Mouse (Mus musculus): ENCODE data around the gene Zmynd15. TPM values are rescaled to one million over a fixed set of nuclear protein-coding genes. Genes with fewer than 3 reads are reported as not detected.

Gene Zmynd15
- polyA plus RNA-seq, 1 experiment from 2014 or later: 0.73 TPM

GRCm38 (mm10) chr11:70433951-70434350 is 25.3 kb upstream of the Zmynd15 start:
- Histone ChIP-seq H3K9me3 (no peaks in the 10 kb centered on the region), H3K4me1 (peaks cover 20% of the 10 kb centered on the region), H3K36me3 (peaks cover 30% of the 10 kb centered on the region), H3K4me3 (peak overlapping the region; percentile 80), H3K27me3 (ENCODE audit: insufficient read depth, poor library complexity, severe bottlenecking) (peaks cover 10% of the 10 kb centered on the region; the same call in 1 of the 2 replicates), H3K27ac (no peak overlapping the region)
- 93% methylated on average over 3 of the region's 3 CpGs for WGBS
- no peak for DNase-seq (ENCODE audit: low spot score)

- Histone ChIP-seq H3K36me3 (peaks cover 45% of the 10 kb centered on the region), H3K9me3 (no peaks in the 10 kb centered on the region), H3K4me1 (peaks cover 20% of the 10 kb centered on the region), H3K4me3 (peak overlapping the region; percentile 12; the same call in 1 of the 2 replicates), H3K27ac (no peak overlapping the region), H3K27me3 (ENCODE audit: insufficient read depth, poor library complexity, severe bottlenecking) (peaks cover 10% of the 10 kb centered on the region; the same call in 1 of the 2 replicates)
- no peak for DNase-seq (ENCODE audit: low spot score)
- 56% methylated on average over 5 of the region's 5 CpGs for WGBS
Measured at GRCm38 (mm10) chr11:70435476-70435875, 23.8 kb upstream of the Zmynd15 start.

GRCm38 (mm10) chr11:70437426-70437825 is 21.8 kb upstream of the Zmynd15 start:
- Histone ChIP-seq H3K27ac (no peak overlapping the region), H3K9me3 (no peaks in the 10 kb centered on the region), H3K36me3 (peaks cover 51% of the 10 kb centered on the region), H3K27me3 (ENCODE audit: insufficient read depth, poor library complexity, severe bottlenecking) (peaks cover 10% of the 10 kb centered on the region; the same call in 1 of the 2 replicates), H3K4me3 (no peak overlapping the region), H3K4me1 (peaks cover 16% of the 10 kb centered on the region)
- no peak for DNase-seq (ENCODE audit: low spot score)
- 69% methylated on average over 6 of the region's 6 CpGs for WGBS

DNA sequence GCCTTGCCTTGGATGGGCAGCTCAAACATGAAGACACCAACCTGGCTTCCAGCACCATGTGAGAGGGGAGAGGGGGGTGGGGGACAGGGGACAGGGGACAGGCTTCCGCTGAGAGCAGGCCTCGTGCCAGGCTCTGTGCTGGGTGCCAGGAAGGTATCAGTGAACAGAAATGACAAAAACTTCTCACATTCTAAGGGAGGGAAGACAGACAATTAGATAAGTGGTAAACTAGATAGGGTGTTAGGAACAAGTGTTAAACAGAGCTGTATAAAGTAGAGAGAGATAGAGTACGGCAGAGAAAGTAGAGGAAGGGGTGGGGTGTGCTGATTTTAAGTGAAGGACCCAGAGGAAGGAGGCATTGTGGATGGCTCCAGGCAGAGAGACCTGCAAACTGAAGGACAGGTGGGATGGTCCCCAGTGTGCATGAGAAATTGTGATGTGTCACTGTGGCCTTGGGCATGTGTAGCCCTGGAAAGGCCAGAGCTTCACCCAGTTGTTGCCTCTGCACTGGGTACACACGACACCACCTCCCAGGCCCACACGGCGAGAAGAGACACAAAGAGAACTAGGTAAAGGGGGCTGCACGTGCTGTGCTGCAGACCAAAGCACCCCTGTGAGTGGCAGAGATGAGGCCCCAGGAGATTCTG is 20.4 kb upstream of the Zmynd15 start:
- Histone ChIP-seq H3K9me3 (no peaks in the 10 kb centered on the region), H3K27ac (no peak overlapping the region), H3K27me3 (ENCODE audit: insufficient read depth, poor library complexity, severe bottlenecking) (peaks cover 7% of the 10 kb centered on the region; the same call in 1 of the 2 replicates), H3K36me3 (peaks cover 51% of the 10 kb centered on the region), H3K4me3 (no peak overlapping the region), H3K4me1 (peaks cover 6% of the 10 kb centered on the region; the same call in 1 of the 2 replicates)
- WGBS: 77% methylated on average over 7 of the region's 7 CpGs
- DNase-seq (ENCODE audit: low spot score): no peak

- H3K9me3 ChIP-seq: no peaks in the 10 kb centered on the region
- DNase-seq (ENCODE audit: low spot score): no peak
- 94% methylated on average over 4 of the region's 4 CpGs for WGBS
- H3K36me3 ChIP-seq: peaks cover 51% of the 10 kb centered on the region
- H3K27ac ChIP-seq: no peak overlapping the region
- no peaks in the 10 kb centered on the region for H3K4me1 ChIP-seq
- H3K4me3 ChIP-seq: no peak overlapping the region
- no peaks in the 10 kb centered on the region for H3K27me3 ChIP-seq (ENCODE audit: insufficient read depth, poor library complexity, severe bottlenecking)
Measured at GRCm38 (mm10) chr11:70440637-70441036, 18.6 kb upstream of the Zmynd15 start.

DNA sequence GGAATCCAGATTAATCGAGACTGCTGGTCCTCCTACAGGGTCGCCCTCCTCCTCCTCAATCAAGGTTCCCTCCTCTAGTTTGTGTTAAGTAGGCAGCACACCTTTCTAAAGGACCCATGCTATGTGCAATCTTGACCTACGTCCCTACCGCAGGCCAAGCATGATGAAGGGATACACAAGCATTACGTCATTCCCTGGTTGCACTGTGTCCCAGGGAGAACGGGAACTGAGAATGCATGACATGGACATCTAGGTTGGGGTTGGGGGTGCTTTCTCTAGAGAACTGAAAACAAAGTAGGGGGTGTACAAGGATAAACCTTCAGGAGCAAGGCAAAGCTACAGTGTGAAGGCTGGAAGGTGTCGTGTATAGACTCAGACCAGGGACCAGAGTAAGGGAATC is 17.4 kb upstream of the Zmynd15 start:
- no peak for DNase-seq (ENCODE audit: low spot score)
- H3K4me1 ChIP-seq: peaks cover 5% of the 10 kb centered on the region; the same call in 1 of the 2 replicates
- no peaks in the 10 kb centered on the region for H3K27me3 ChIP-seq (ENCODE audit: insufficient read depth, poor library complexity, severe bottlenecking)
- H3K27ac ChIP-seq: no peak overlapping the region
- H3K36me3 ChIP-seq: peaks cover 41% of the 10 kb centered on the region
- no peaks in the 10 kb centered on the region for H3K9me3 ChIP-seq
- WGBS: 85% methylated on average over 7 of the region's 7 CpGs
- H3K4me3 ChIP-seq: no peak overlapping the region

DNA sequence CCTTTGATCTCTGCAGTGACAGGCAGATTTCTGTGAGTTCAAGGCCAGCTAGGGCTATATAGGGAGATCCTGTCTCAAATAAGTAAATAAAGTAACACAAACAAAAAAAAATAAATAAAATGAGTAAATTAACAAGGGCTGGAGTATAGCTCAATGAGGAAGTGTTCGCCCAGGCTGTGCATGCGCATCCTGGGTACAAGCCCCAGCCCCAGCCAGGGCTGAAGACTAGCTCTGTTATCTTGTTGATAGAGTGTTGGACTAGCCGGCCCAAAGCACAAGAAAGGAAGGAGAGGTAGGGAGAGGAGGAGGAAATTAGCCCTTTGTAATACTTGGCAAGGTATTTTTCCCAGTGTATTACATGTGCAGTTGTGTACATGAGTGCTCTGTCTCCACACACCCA is 15.3 kb upstream of the Zmynd15 start:
- 73% methylated on average over 3 of the region's 3 CpGs for WGBS

DNA sequence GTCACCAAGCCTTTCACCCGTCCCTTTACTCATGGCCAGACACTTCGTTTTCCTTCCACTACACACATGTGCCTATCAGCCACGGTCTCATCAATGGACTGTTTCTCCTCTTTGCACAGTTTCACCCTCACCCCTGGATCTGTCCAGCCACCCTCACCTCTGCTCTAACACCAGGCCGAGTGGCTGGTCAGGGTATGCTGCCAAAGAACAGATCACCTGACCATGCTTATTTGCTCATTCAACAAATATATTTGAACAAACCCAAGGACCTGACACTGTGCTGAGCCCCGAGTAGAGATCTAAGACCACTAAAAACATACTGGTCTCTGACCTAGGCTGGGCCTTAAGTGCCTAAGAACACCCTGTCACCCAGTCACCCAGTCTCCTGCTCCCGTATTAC is 14.6 kb upstream of the Zmynd15 start:
- DNase-seq (ENCODE audit: low spot score): no peak
- WGBS: 74% methylated on average over 6 of the region's 6 CpGs
- Histone ChIP-seq H3K27ac (no peak overlapping the region), H3K4me1 (peaks cover 5% of the 10 kb centered on the region; the same call in 1 of the 2 replicates), H3K36me3 (peaks cover 15% of the 10 kb centered on the region), H3K9me3 (no peaks in the 10 kb centered on the region), H3K4me3 (no peak overlapping the region), H3K27me3 (ENCODE audit: insufficient read depth, poor library complexity, severe bottlenecking) (no peaks in the 10 kb centered on the region)

More for the DNA sequence above, 15.3 kb upstream of the Zmynd15 start:
- Histone ChIP-seq H3K36me3 (peaks cover 22% of the 10 kb centered on the region), H3K27ac (no peak overlapping the region), H3K9me3 (no peaks in the 10 kb centered on the region), H3K27me3 (ENCODE audit: insufficient read depth, poor library complexity, severe bottlenecking) (no peaks in the 10 kb centered on the region), H3K4me1 (peaks cover 5% of the 10 kb centered on the region; the same call in 1 of the 2 replicates), H3K4me3 (no peak overlapping the region)
- DNase-seq (ENCODE audit: low spot score): no peak

GRCm38 (mm10) chr11:70446756-70447155 is 12.5 kb upstream of the Zmynd15 start:
- DNase-seq (ENCODE audit: low spot score): no peak
- Histone ChIP-seq H3K27me3 (ENCODE audit: insufficient read depth, poor library complexity, severe bottlenecking) (no peaks in the 10 kb centered on the region), H3K4me1 (peaks cover 11% of the 10 kb centered on the region), H3K9me3 (no peaks in the 10 kb centered on the region), H3K36me3 (no peaks in the 10 kb centered on the region), H3K4me3 (no peak overlapping the region), H3K27ac (no peak overlapping the region)
- WGBS: 30% methylated on average over 3 of the region's 3 CpGs

DNA sequence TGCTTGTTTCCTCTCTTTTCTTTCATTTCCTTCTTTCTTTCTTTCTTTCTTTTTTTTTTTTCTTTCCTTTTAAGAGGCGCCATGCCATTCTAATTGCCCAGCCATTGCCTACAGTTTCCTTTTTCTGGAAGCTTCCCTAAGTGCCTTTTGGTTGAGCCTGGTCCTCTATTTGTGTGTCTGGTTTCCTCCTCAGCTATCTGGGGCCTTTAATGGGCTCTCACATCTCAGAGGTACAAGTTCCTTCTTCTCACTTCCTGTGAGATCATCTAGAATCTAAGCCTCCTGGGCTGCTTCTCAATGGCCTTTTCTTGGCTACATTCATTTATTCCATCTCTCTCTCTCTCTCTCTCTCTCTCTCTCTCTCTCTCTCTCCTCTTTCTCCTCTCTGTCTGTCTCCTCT is 11.9 kb upstream of the Zmynd15 start:
- Histone ChIP-seq H3K4me3 (no peak overlapping the region), H3K27me3 (ENCODE audit: insufficient read depth, poor library complexity, severe bottlenecking) (no peaks in the 10 kb centered on the region), H3K36me3 (no peaks in the 10 kb centered on the region), H3K4me1 (peaks cover 14% of the 10 kb centered on the region), H3K9me3 (no peaks in the 10 kb centered on the region), H3K27ac (no peak overlapping the region)
- WGBS: 86% methylated on average over 1 of the region's 1 CpGs
- no peak for DNase-seq (ENCODE audit: low spot score)

DNA sequence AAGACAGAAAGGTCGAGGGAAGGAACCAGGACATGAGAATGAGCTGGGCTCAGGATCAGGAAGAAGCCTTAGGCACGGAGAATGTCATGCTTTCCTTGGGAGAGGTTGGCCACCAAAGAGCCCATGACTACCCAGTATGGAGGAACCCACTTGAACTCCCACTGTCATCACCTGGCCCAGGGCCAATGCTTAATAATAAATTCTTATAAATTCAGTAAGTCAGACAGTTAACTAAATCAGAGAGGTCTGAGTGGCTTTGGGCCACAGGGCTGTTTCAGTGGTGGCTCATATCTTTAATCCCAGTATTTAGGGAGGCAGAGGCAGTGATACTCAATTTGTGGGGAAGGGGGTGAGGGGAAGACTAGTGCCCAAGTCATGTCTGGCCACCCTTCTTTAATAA is 8.3 kb upstream of the Zmynd15 start:
- DNase-seq (ENCODE audit: low spot score): no peak
- Histone ChIP-seq H3K27ac (0 out of 2 replicates have a peak overlapping the region, but pooled peaks have one; percentile 98), H3K27me3 (ENCODE audit: insufficient read depth, poor library complexity, severe bottlenecking) (no peaks in the 10 kb centered on the region), H3K4me1 (peaks cover 18% of the 10 kb centered on the region), H3K9me3 (no peaks in the 10 kb centered on the region), H3K4me3 (peak overlapping the region; percentile 85; the same call in 1 of the 2 replicates), H3K36me3 (peaks cover 11% of the 10 kb centered on the region; the same call in 1 of the 2 replicates)
- 83% methylated on average over 2 of the region's 2 CpGs for WGBS

DNA sequence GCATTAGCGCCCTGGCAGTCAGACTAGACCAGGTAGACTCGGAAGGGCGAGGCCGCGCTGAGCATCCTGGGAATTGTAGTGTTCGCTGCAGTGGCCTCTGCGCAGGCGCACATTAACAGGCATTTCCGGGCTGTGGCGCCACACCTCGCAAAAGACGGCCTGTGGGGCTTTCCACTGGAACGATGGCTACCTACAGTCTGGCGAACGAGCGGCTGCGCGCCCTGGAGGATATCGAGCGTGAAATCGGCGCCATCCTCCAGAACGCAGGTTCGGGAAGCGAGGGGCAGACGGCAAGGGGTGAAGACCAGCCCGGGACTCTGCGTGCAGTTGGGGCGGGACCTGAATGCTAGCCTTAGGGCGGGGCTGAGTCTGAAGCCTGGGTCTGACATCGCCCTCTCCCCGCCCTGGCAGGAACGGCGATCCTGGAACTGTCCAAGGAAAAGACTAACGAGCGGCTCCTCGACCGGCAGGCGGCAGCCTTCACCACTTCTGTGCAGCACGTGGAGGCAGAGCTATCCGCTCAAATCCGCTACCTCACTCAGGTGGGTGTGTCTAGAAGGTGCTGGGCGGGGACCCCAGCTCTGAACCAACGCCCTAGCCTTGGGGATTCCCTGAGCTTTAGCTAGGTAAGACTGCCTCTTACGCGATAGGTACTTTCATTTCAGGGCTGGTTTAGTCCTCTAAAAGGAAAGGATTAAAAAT is 7.3 kb upstream of the Zmynd15 start, which contains the start of gene Med11:
Med11 (plus strand) TSS at position 123 of the 702 bp plus-strand sequence.
- peaks cover 11% of the 10 kb centered on the region; the same call in 1 of the 2 replicates for H3K36me3 ChIP-seq
- peak; percentile 98 for DNase-seq (ENCODE audit: low spot score)
- no peaks in the 10 kb centered on the region for H3K27me3 ChIP-seq (ENCODE audit: insufficient read depth, poor library complexity, severe bottlenecking)
- H3K4me3 ChIP-seq: peak within 1 kb of the TSS; percentile 85
- H3K27ac ChIP-seq: peak within 1 kb of the TSS; percentile 98
- WGBS: under 1% methylated on average over 46 of the region's 46 CpGs
- H3K4me1 ChIP-seq: peaks cover 12% of the 10 kb centered on the region
- no peaks in the 10 kb centered on the region for H3K9me3 ChIP-seq

Measured in heart, embryonic 10.5 days (tissue).